Comparison of ENCODE assay signal across 11 mouse cellular contexts in the genomic region with DNA sequence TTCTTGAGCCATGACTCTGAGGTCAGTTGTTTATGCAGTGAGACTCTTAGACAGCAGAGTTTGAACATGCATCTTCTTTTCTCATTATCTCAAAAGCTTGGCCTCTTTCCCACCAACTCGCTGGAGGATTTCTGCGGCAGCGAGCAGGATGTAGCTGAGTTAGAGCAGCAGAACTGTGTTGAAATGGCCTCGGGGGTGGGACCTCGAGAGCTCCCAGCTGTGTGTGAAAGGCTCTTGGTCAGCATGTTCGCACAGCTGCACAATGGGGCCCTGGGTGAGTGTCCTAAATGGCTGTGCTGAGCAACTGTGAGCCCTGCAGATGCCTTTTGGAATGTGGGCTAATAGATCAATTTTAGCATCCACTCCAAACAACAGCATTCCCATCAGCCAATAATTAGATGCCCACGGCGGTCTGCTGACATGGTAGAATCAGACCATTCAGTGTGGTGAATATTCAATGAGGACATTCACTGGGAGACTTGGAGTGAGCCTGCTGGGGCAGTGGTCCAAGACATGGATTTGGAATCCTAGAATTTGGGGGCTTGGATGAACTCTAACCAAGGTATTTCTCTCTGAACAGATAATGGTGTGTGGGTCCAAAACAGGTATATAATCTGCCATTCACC. TPM values are rescaled to one million over a fixed set of nuclear protein-coding genes. Genes with fewer than 3 reads are reported as not detected.
A peak's percentile ranks its signal among the peaks of the same experiment; 100 is the strongest.
DNase-seq lines count a peak whose midpoint lies in the region; ATAC-seq and TF ChIP-seq lines count a peak whose summit lies in the region.
"Had no signal": no experiment of that assay in that cellular context is flagged by ENCODE, and none has a peak within 500 bp of the region (broad histone marks: within the 10 kb centered on the region; RNA-seq: fewer than 3 reads in every experiment).

No protein-coding gene starts in this region.

- peak; percentile 65 for DNase-seq in ovary, adult 18-20 months (ENCODE audit: low spot score)
- no peak for DNase-seq in ovary, postnatal 10 days (ENCODE audit: low spot score)
- peak; percentile 20 for DNase-seq in forebrain, postnatal 0 days
- DNase-seq in stomach, postnatal 0 days (ENCODE audit: low spot score), result peak; percentile 39
- DNase-seq in T-cell, adult 2 months (ENCODE audit: low spot score), result no peak

- WGBS in forebrain, postnatal 0 days, result 12% methylated on average over 8 of the region's 8 CpGs
- 16% methylated on average over 8 of the region's 8 CpGs for WGBS in hindbrain, embryonic 13.5 days
- 24% methylated on average over 8 of the region's 8 CpGs for WGBS in lung, embryonic 16.5 days
- 37% methylated on average over 8 of the region's 8 CpGs for WGBS in stomach, postnatal 0 days

- H3K27ac ChIP-seq in forebrain, postnatal 0 days (ENCODE audit: low read depth, low read length), result no peak overlapping the region
- H3K27ac ChIP-seq in hindbrain, embryonic 13.5 days, result 0 out of 2 replicates have a peak overlapping the region, but pooled peaks have one; percentile 5
- peak overlapping the region; percentile 73 for H3K27ac ChIP-seq in lung, embryonic 16.5 days (ENCODE audit: low read length)
- peak overlapping the region; percentile 35; the same call in 1 of the 2 replicates for H3K27ac ChIP-seq in stomach, postnatal 0 days (replicated peaks)

- H3K4me3 ChIP-seq in forebrain, postnatal 0 days (ENCODE audit: low read depth, low read length), result no peak overlapping the region
- no peak overlapping the region for H3K4me3 ChIP-seq in hindbrain, embryonic 13.5 days
- H3K4me3 ChIP-seq in lung, embryonic 16.5 days (ENCODE audit: low read length), result no peak overlapping the region
- no peak overlapping the region for H3K4me3 ChIP-seq in stomach, postnatal 0 days (ENCODE audit: low read depth, low read length)

- no peak overlapping the region for H3K9ac ChIP-seq in forebrain, postnatal 0 days
- no peak overlapping the region for H3K9ac ChIP-seq in hindbrain, embryonic 13.5 days
- peak overlapping the region; percentile 28; the same call in 1 of the 2 replicates for H3K9ac ChIP-seq in lung, embryonic 16.5 days (ENCODE audit: low read length)
- H3K9ac ChIP-seq in stomach, postnatal 0 days (ENCODE audit: low read length), result no peak overlapping the region

- H3K4me1 ChIP-seq in forebrain, postnatal 0 days (ENCODE audit: insufficient read depth), result no peaks in the 10 kb centered on the region
- peaks cover 12% of the 10 kb centered on the region for H3K4me1 ChIP-seq in hindbrain, embryonic 13.5 days (replicated peaks)
- peaks cover 17% of the 10 kb centered on the region for H3K4me1 ChIP-seq in lung, embryonic 16.5 days (replicated peaks; ENCODE audit: control insufficient read depth, insufficient read depth, low read length)
- H3K4me1 ChIP-seq in stomach, postnatal 0 days (replicated peaks; ENCODE audit: control insufficient read depth, insufficient read depth), result no peaks in the 10 kb centered on the region

- H3K9me3 ChIP-seq in forebrain, postnatal 0 days (ENCODE audit: low read length), result no peaks in the 10 kb centered on the region
- H3K9me3 ChIP-seq in hindbrain, embryonic 13.5 days, result no peaks in the 10 kb centered on the region
- no peaks in the 10 kb centered on the region for H3K9me3 ChIP-seq in lung, embryonic 16.5 days (ENCODE audit: control insufficient read depth, low read length)
- H3K9me3 ChIP-seq in stomach, postnatal 0 days (ENCODE audit: control insufficient read depth, low read length), result no peaks in the 10 kb centered on the region

- ATAC-seq in forebrain, postnatal 0 days, result peak; percentile 74
- ATAC-seq in hindbrain, embryonic 13.5 days (ENCODE audit: low FRiP score), result peak; percentile 78
- ATAC-seq in lung, embryonic 16.5 days (ENCODE audit: low read depth), result peak; percentile 98
- peak; percentile 85; the same call in 1 of the 2 replicates for ATAC-seq in stomach, postnatal 0 days (ENCODE audit: low FRiP score, low TSS enrichment)
- ATAC-seq in megakaryocyte-erythroid progenitor cell, adult 5-6 weeks (replicated peaks; ENCODE audit: low FRiP score, low TSS enrichment, poor library complexity, severe bottlenecking), result no peak
- ATAC-seq: Patski had no signal

- H3K27me3 ChIP-seq in forebrain, postnatal 0 days (ENCODE audit: insufficient read depth, low read length), result no peaks in the 10 kb centered on the region
- H3K27me3 ChIP-seq in hindbrain, embryonic 13.5 days, result no peaks in the 10 kb centered on the region
- H3K27me3 ChIP-seq in lung, embryonic 16.5 days (ENCODE audit: control insufficient read depth, insufficient read depth, low read depth, low read length), result no peaks in the 10 kb centered on the region
- no peaks in the 10 kb centered on the region for H3K27me3 ChIP-seq in stomach, postnatal 0 days (ENCODE audit: control insufficient read depth, insufficient read depth, low read length)
- H3K27me3 ChIP-seq: Patski had no signal

- H3K36me3 ChIP-seq in forebrain, postnatal 0 days (ENCODE audit: insufficient read depth), result no peaks in the 10 kb centered on the region
- no peaks in the 10 kb centered on the region for H3K36me3 ChIP-seq in hindbrain, embryonic 13.5 days
- no peaks in the 10 kb centered on the region for H3K36me3 ChIP-seq in lung, embryonic 16.5 days (ENCODE audit: control insufficient read depth, insufficient read depth, low read length)
- H3K36me3 ChIP-seq in stomach, postnatal 0 days (ENCODE audit: control insufficient read depth, insufficient read depth, low read length), result no peaks in the 10 kb centered on the region

- no peak for TF ChIP-seq CTCF in forebrain, postnatal 0 days (IDR thresholded peaks at IDR 0.05; ENCODE audit: low read depth)
- TF ChIP-seq CTCF in stomach, postnatal 0 days (IDR thresholded peaks at IDR 0.05; ENCODE audit: low read depth), result no peak

- no peak for TF ChIP-seq EP300 in stomach, postnatal 0 days (optimal IDR thresholded peaks at IDR 0.05)

- H3K4me2 ChIP-seq in forebrain, postnatal 0 days (ENCODE audit: low read depth), result no peak overlapping the region
- 0 out of 2 replicates have a peak overlapping the region, but pooled peaks have one; percentile 4 for H3K4me2 ChIP-seq in hindbrain, embryonic 13.5 days
- H3K4me2 ChIP-seq in lung, embryonic 16.5 days (ENCODE audit: low read depth, low read length), result no peak overlapping the region
- H3K4me2 ChIP-seq in stomach, postnatal 0 days (replicated peaks; ENCODE audit: low read depth), result no peak overlapping the region

RNA-seq across cellular contexts. Expression of a gene that starts 49.1 kb away (rescaled TPM):
- total RNA-seq in forebrain, postnatal 0 days (2014; rRNA removed), result not detected in 2 replicates
- not detected in 2 replicates for polyA plus RNA-seq in forebrain, postnatal 0 days (2015; fragmentation: Nextera tagmentation; extraction: Ambion mirVana)
- not detected in 2 replicates for polyA plus RNA-seq in hindbrain, embryonic 13.5 days (2015; fragmentation: Nextera tagmentation; extraction: Ambion mirVana)
- not detected in 2 replicates for polyA plus RNA-seq in lung, embryonic 16.5 days (2015; fragmentation: Nextera tagmentation; extraction: Ambion mirVana)
- not detected in 2 replicates for polyA plus RNA-seq in stomach, postnatal 0 days (2015; fragmentation: Nextera tagmentation; extraction: Ambion mirVana)
- total RNA-seq in megakaryocyte-erythroid progenitor cell, adult 5-6 weeks (2014; fragmentation: Nextera tagmentation), result not detected in 2 replicates
- total RNA-seq in megakaryocyte-erythroid progenitor cell, adult 5-6 weeks (2017), result not detected in 2 replicates
- total RNA-seq: hematopoietic stem cell, adult 5-6 weeks; neutrophil, adult 5-6 weeks had no signal
- polyA plus RNA-seq: Patski had no signal

Comparison
In these comparisons a context has a peak if more than half of its experiments do, and no peak if none do; other contexts are left out.
1. DNase-seq: peak in ovary, adult 18-20 months (single experiment), forebrain, postnatal 0 days (single experiment) and stomach, postnatal 0 days (single experiment); none in ovary, postnatal 10 days (single experiment) and T-cell, adult 2 months (single experiment).